Mouse (Mus musculus) effector memory CD4-positive, alpha-beta T cell, adult 7 months (primary cell): Measurements from ENCODE around the gene Arhgdib. TPM values are rescaled to one million over a fixed set of nuclear protein-coding genes. Genes with fewer than 3 reads are reported as not detected.

Source experiments
- polyA plus RNA-seq: library from polyadenylated mRNA; unstranded; fragments of 100-300 nt; shearing (Covaris generic); gene quantifications from one replicate; pipeline ENCODE4 v1.2.1, GENCODE M21; 2017

Arhgdib gene
- 1,465 TPM for polyA plus RNA-seq

GRCm38 (mm10) chr6:136941051-136942021 is at the start of gene Arhgdib:
Gene Arhgdib (minus strand): TSS chr6:136941899.

DNA sequence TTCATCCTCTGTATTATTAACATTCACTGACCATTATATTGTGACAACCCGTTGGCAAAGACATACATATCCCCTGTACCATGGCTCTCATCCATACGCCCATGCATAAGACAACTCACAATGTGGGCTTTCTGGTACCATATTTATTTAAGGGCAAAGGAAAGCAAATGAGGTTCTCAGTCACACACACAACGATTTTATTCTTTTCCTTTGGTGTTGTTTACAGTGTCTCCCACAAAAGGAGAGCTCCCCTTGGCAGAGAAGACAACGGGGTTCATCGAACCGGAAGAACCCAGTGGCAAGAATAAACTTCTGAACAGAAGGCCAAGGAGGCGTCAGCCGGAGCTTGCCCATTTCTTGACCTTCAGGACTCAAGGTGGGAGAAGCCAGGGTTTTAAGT is 18.2 kb downstream of the Arhgdib start, which contains the start of gene Pde6h:
Gene Pde6h, plus strand, starts transcription at position 301 of the 400 bp plus-strand sequence.

GRCm38 (mm10) chr6:136922080-136922479 is 19.6 kb downstream of the Arhgdib start, which contains the start of gene Erp27:
Gene Erp27 (minus strand): TSS chr6:136922180.

DNA sequence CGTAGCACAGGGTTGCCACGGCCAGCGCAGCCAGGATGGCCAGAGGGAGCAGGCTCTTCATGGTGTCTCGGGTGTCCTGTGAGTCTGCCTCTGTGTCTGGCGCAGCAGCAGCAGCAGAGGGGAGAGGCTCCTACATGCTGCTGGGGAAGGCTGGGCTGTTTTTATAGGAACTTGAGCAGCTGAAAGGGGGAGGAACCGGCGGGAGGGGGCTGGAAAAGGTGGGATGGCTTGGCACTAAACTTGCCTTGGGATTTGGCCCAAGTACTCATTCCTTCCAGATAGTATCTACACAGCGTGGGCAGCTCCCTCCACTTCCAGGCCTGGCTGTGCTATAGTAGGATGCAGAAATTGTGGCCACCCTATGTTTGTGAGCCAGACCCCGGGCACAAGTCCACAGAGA is 66.0 kb downstream of the Arhgdib start, which contains the start of gene Mgp:
Gene Mgp, minus strand, starts transcription at position 154 of the 400 bp plus-strand sequence.

Other genes starting within 250 kb of the Arhgdib start
- gene Gucy2c, start 160.1 kb downstream of the Arhgdib start, polyA plus RNA-seq = not detected
- gene Hist4h4, start 137.5 kb downstream of the Arhgdib start, polyA plus RNA-seq = 0.48 TPM
- gene H2afj, start 133.7 kb downstream of the Arhgdib start, polyA plus RNA-seq = 198 TPM
- 3.0 TPM for gene BC049715, start 114.3 kb downstream of the Arhgdib start, polyA plus RNA-seq
- 166 TPM for gene Wbp11, start 113.7 kb downstream of the Arhgdib start, polyA plus RNA-seq
- gene Smco3, start 106.4 kb downstream of the Arhgdib start, polyA plus RNA-seq = not detected
- 0.34 TPM for gene Art4, start 84.2 kb downstream of the Arhgdib start, polyA plus RNA-seq
- not detected for gene Mgp, start 66.1 kb downstream of the Arhgdib start, polyA plus RNA-seq
- gene Erp27, start 19.7 kb downstream of the Arhgdib start, polyA plus RNA-seq = not detected
- gene Pde6h, start 18.1 kb downstream of the Arhgdib start, polyA plus RNA-seq = 0.38 TPM
- gene Rerg, start 228.6 kb upstream of the Arhgdib start, polyA plus RNA-seq = not detected